Comparison of ENCODE assay signal across 8 mouse cellular contexts in genomic region chr2:28517206-28517909, GRCm38 (mm10). TPM values are rescaled to one million over a fixed set of nuclear protein-coding genes. Genes with fewer than 3 reads are reported as not detected.
DNase-seq lines count a peak whose midpoint lies in the region; ATAC-seq and TF ChIP-seq lines count a peak whose summit lies in the region.

No protein-coding gene starts in this region.

- no peaks in the 10 kb centered on the region for H3K9me3 ChIP-seq in embryonic facial prominence, embryonic 11.5 days (replicated peaks; ENCODE audit: control insufficient read depth, low read length)
- no peaks in the 10 kb centered on the region for H3K9me3 ChIP-seq in heart, embryonic 15.5 days (replicated peaks)

- ATAC-seq in embryonic facial prominence, embryonic 11.5 days (replicated peaks; ENCODE audit: insufficient number of reproducible peaks, low FRiP score, low TSS enrichment, low read depth), result no peak
- peak; percentile 34 for ATAC-seq in heart, embryonic 15.5 days (replicated peaks; ENCODE audit: insufficient number of reproducible peaks, insufficient read depth, low FRiP score, low read depth)
- peak; percentile 71 for ATAC-seq in megakaryocyte progenitor cell, adult 5-6 weeks (replicated peaks; ENCODE audit: poor library complexity)

- no peaks in the 10 kb centered on the region for H3K36me3 ChIP-seq in embryonic facial prominence, embryonic 11.5 days (replicated peaks; ENCODE audit: control insufficient read depth, insufficient read depth, low read depth, low read length)
- H3K36me3 ChIP-seq in heart, embryonic 15.5 days, result no peaks in the 10 kb centered on the region
- H3K36me3 ChIP-seq in spleen, adult 2 months (ENCODE audit: control insufficient read depth, insufficient read depth, low read length), result no peaks in the 10 kb centered on the region; the same call in 1 of the 2 replicates

- H3K4me3 ChIP-seq in embryonic facial prominence, embryonic 11.5 days (ENCODE audit: low read depth, low read length), result no peak overlapping the region
- no peak overlapping the region for H3K4me3 ChIP-seq in heart, embryonic 15.5 days
- H3K4me3 ChIP-seq in spleen, adult 2 months (ENCODE audit: extremely low read depth, insufficient read depth, insufficient read length), result no peak overlapping the region

- peak; percentile 84; the same call in 1 of the 2 replicates for TF ChIP-seq CTCF in spleen, adult 2 months (IDR thresholded peaks at IDR 0.05; ENCODE audit: extremely low read depth, insufficient read depth, insufficient read length, insufficient replicate concordance)

- H3K27ac ChIP-seq in embryonic facial prominence, embryonic 11.5 days (replicated peaks; ENCODE audit: low read depth, low read length), result no peak overlapping the region
- no peak overlapping the region for H3K27ac ChIP-seq in heart, embryonic 15.5 days
- H3K27ac ChIP-seq in spleen, adult 2 months (ENCODE audit: insufficient read depth, low read length), result peak overlapping the region; percentile 46

- 32% methylated on average over 5 of the region's 5 CpGs for WGBS in embryonic facial prominence, embryonic 11.5 days
- WGBS in heart, embryonic 15.5 days, result 42% methylated on average over 5 of the region's 5 CpGs
- WGBS in spleen, adult 2 months, result 32% methylated on average over 5 of the region's 5 CpGs

- intact Hi-C loops in heart, postnatal 25 days (cut with DNase I), result no loop called here

- peak; percentile 83 to 90 for DNase-seq in heart, adult 18-20 months
- DNase-seq in heart, postnatal 25 days (ENCODE audit: low spot score), result no peak
- peak; percentile 90 for DNase-seq in adrenal gland, postnatal 10 days
- peak; percentile 81 for DNase-seq in embryonic facial prominence, embryonic 11.5 days (ENCODE audit: low spot score)
- peak; percentile 88 to 92 for DNase-seq in kidney, postnatal 4 days
- DNase-seq in spleen, adult 2 months (ENCODE audit: low read depth in 1 of 2, low spot score in 2 of 2), result peak; percentile 77 to 90

- H3K27me3 ChIP-seq in embryonic facial prominence, embryonic 11.5 days (ENCODE audit: control insufficient read depth, insufficient read depth, low read length), result no peaks in the 10 kb centered on the region
- 0 out of 2 replicates have a peak, but pooled peaks cover under 1% of the 10 kb centered on the region for H3K27me3 ChIP-seq in heart, embryonic 15.5 days
- H3K27me3 ChIP-seq in spleen, adult 2 months (ENCODE audit: control insufficient read depth, insufficient read depth, low read length), result no peaks in the 10 kb centered on the region

- H3K9ac ChIP-seq in embryonic facial prominence, embryonic 11.5 days (replicated peaks; ENCODE audit: low read length), result no peak overlapping the region
- no peak overlapping the region for H3K9ac ChIP-seq in heart, embryonic 15.5 days

- no peak overlapping the region for H3K4me2 ChIP-seq in embryonic facial prominence, embryonic 11.5 days (ENCODE audit: low read depth, low read length)
- H3K4me2 ChIP-seq in heart, embryonic 15.5 days, result no peak overlapping the region

- H3K4me1 ChIP-seq in embryonic facial prominence, embryonic 11.5 days (ENCODE audit: control insufficient read depth, insufficient read depth, low read length), result 0 out of 2 replicates have a peak, but pooled peaks cover 2% of the 10 kb centered on the region
- H3K4me1 ChIP-seq in heart, embryonic 15.5 days (replicated peaks), result peaks cover 28% of the 10 kb centered on the region
- H3K4me1 ChIP-seq in spleen, adult 2 months (ENCODE audit: control insufficient read depth, insufficient read depth, insufficient read length), result peaks cover 36% of the 10 kb centered on the region; the same call in 1 of the 2 replicates

- no peak for TF ChIP-seq POLR2A in spleen, adult 2 months (IDR thresholded peaks at IDR 0.05; ENCODE audit: low read depth, low read length)

RNA-seq across cellular contexts. Expression of gene Ralgds, which starts 4.4 kb away (rescaled TPM):
- 10 to 100 TPM in 1 of 2 experiments, 1 to 10 TPM in 1; 8.7 to 11.5 TPM for total RNA-seq in heart, adult 18-20 months (2021)
- total RNA-seq in heart, postnatal 25 days (2021), result 10 to 100 TPM; 11.9 to 13.8 TPM
- total RNA-seq in adrenal gland, postnatal 10 days (2021), result 10 to 100 TPM; 31.5 to 47.4 TPM
- 41.7 and 44.8 TPM in 2 replicates for polyA plus RNA-seq in embryonic facial prominence, embryonic 11.5 days (2014; fragmentation: Nextera tagmentation; extraction: Ambion mirVana)
- 17.5 and 24.6 TPM in 2 replicates for polyA plus RNA-seq in heart, embryonic 15.5 days (2015; fragmentation: Nextera tagmentation; extraction: Ambion mirVana)
- 3.4 and 7.4 TPM in 2 replicates for total RNA-seq in megakaryocyte progenitor cell, adult 5-6 weeks (2015)
- total RNA-seq in megakaryocyte progenitor cell, adult 5-6 weeks (2017), result 3.2 and 3.3 TPM in 2 replicates
- polyA plus RNA-seq in spleen, adult 2 months (2012; rRNA removed), result 36.6 and 43.4 TPM in 2 replicates

RNA-seq across cellular contexts. Expression of gene Gm10134, which starts 11.5 kb away (rescaled TPM):
- total RNA-seq in heart, adult 18-20 months (2021), result 1 to 10 TPM; 1.1 to 1.2 TPM
- 1 to 10 TPM in 1 of 2 experiments, not detected in 1; 1.4 TPM for total RNA-seq in heart, postnatal 25 days (2021)
- 1 to 10 TPM; 2.6 to 3.2 TPM for total RNA-seq in adrenal gland, postnatal 10 days (2021)
- 0.68 TPM in 1 of 2 replicates, not detected in the other for polyA plus RNA-seq in embryonic facial prominence, embryonic 11.5 days (2014; fragmentation: Nextera tagmentation; extraction: Ambion mirVana)
- polyA plus RNA-seq in heart, embryonic 15.5 days (2015; fragmentation: Nextera tagmentation; extraction: Ambion mirVana), result 1.3 and 1.5 TPM in 2 replicates
- not detected in 2 replicates for total RNA-seq in megakaryocyte progenitor cell, adult 5-6 weeks (2015)
- not detected in 2 replicates for total RNA-seq in megakaryocyte progenitor cell, adult 5-6 weeks (2017)
- polyA plus RNA-seq in spleen, adult 2 months (2012; rRNA removed), result 0.46 TPM in 1 of 2 replicates, not detected in the other

RNA-seq across cellular contexts. Expression of gene Gbgt1, which starts 20.7 kb away (rescaled TPM):
- 1 to 10 TPM; 2.4 to 2.7 TPM for total RNA-seq in heart, adult 18-20 months (2021)
- 1 to 10 TPM; 1.7 to 3.1 TPM for total RNA-seq in heart, postnatal 25 days (2021)
- total RNA-seq in adrenal gland, postnatal 10 days (2021), result 1 to 10 TPM; 4.3 to 5.4 TPM
- polyA plus RNA-seq in embryonic facial prominence, embryonic 11.5 days (2014; fragmentation: Nextera tagmentation; extraction: Ambion mirVana), result not detected in 2 replicates
- polyA plus RNA-seq in heart, embryonic 15.5 days (2015; fragmentation: Nextera tagmentation; extraction: Ambion mirVana), result 0.67 and 1.1 TPM in 2 replicates
- total RNA-seq in megakaryocyte progenitor cell, adult 5-6 weeks (2015), result not detected in 2 replicates
- total RNA-seq in megakaryocyte progenitor cell, adult 5-6 weeks (2017), result not detected in 2 replicates
- polyA plus RNA-seq in spleen, adult 2 months (2012; rRNA removed), result 2.9 and 3.7 TPM in 2 replicates

RNA-seq across cellular contexts. Expression of gene Cel, which starts 45.8 kb away (rescaled TPM):
- not detected for total RNA-seq in heart, adult 18-20 months (2021)
- total RNA-seq in heart, postnatal 25 days (2021), result not detected
- under 1 TPM in 1 of 2 experiments, not detected in 1; 0.15 TPM for total RNA-seq in adrenal gland, postnatal 10 days (2021)
- polyA plus RNA-seq in embryonic facial prominence, embryonic 11.5 days (2014; fragmentation: Nextera tagmentation; extraction: Ambion mirVana), result not detected in 2 replicates
- 0.25 TPM in 1 of 2 replicates, not detected in the other for polyA plus RNA-seq in heart, embryonic 15.5 days (2015; fragmentation: Nextera tagmentation; extraction: Ambion mirVana)
- total RNA-seq in megakaryocyte progenitor cell, adult 5-6 weeks (2015), result not detected in 2 replicates
- not detected in 2 replicates for total RNA-seq in megakaryocyte progenitor cell, adult 5-6 weeks (2017)
- polyA plus RNA-seq in spleen, adult 2 months (2012; rRNA removed), result 1,405 and 1,688 TPM in 2 replicates

RNA-seq across cellular contexts. Expression of gene Mrps2, which starts 49.5 kb away (rescaled TPM):
- total RNA-seq in heart, adult 18-20 months (2021), result 10 to 100 TPM; 42.6 to 43.7 TPM
- total RNA-seq in heart, postnatal 25 days (2021), result 10 to 100 TPM; 43.0 to 43.9 TPM
- total RNA-seq in adrenal gland, postnatal 10 days (2021), result 10 to 100 TPM; 64.6 to 75.6 TPM
- polyA plus RNA-seq in embryonic facial prominence, embryonic 11.5 days (2014; fragmentation: Nextera tagmentation; extraction: Ambion mirVana), result 68.4 and 71.4 TPM in 2 replicates
- 45.2 and 50.6 TPM in 2 replicates for polyA plus RNA-seq in heart, embryonic 15.5 days (2015; fragmentation: Nextera tagmentation; extraction: Ambion mirVana)
- 64.8 and 71.0 TPM in 2 replicates for total RNA-seq in megakaryocyte progenitor cell, adult 5-6 weeks (2015)
- 31.2 and 32.5 TPM in 2 replicates for total RNA-seq in megakaryocyte progenitor cell, adult 5-6 weeks (2017)
- polyA plus RNA-seq in spleen, adult 2 months (2012; rRNA removed), result 19.9 and 24.2 TPM in 2 replicates
